Mouse (Mus musculus) cerebellum, postnatal 10 days (tissue): ENCODE results near the gene Gm28557.
"Not testable (repeated sequence)": the region's sequence is repeated elsewhere in the genome, so short reads cannot be mapped to it uniquely, and the experiment has no call there.

Experiments used
- DNase-seq, 2 experiments: peaks; one replicate each; pipeline ENCODE4 v3.0.0; 2021; ENCODE audit warnings: mixed read lengths in 2 of 2

Gm28557 gene

GRCm38 (mm10) chr13:67108194-67108820 lies at the start of gene Gm28557:
Gm28557 (minus strand) TSS chr13:67108604.
- peak; percentile 94 to 96 for DNase-seq

GRCm38 (mm10) chr13:67128038-67128721 lies 19.8 kb upstream of the Gm28557 start:
- peak; percentile 88 to 90 for DNase-seq

GRCm38 (mm10) chr13:67127507-67127906 lies 19.1 kb upstream of the Gm28557 start:
- DNase-seq = peak; percentile 6 to 16

- DNase-seq = no peak
Measured at GRCm38 (mm10) chr13:67124460-67124859, 16.1 kb upstream of the Gm28557 start.

- not testable (repeated sequence) for DNase-seq
Measured at GRCm38 (mm10) chr13:67121360-67121759, 13.0 kb upstream of the Gm28557 start, which contains the start of gene Zfp759. Zfp759 (plus strand) TSS chr13:67121660.

- DNase-seq = not testable (repeated sequence)
Measured at GRCm38 (mm10) chr13:67116163-67116562, 7.8 kb upstream of the Gm28557 start, which contains the start of gene Rslcan18. Rslcan18 (minus strand) TSS chr13:67116263.

GRCm38 (mm10) chr13:67113287-67113686 lies 4.9 kb upstream of the Gm28557 start:
- no peak for DNase-seq

GRCm38 (mm10) chr13:67112096-67112495 lies 3.7 kb upstream of the Gm28557 start:
- peak in 1 of 2 experiments; percentile 4 for DNase-seq

GRCm38 (mm10) chr13:67108821-67109206 lies 410 bp upstream of the Gm28557 start:
- no peak for DNase-seq

- DNase-seq = no peak
Measured at GRCm38 (mm10) chr13:67107681-67108080, 723 bp downstream of the Gm28557 start.

GRCm38 (mm10) chr13:67097876-67098275 lies 10.5 kb downstream of the Gm28557 start, which contains the start of gene Zfp708:
Zfp708 (minus strand) TSS chr13:67097976.
- no peak for DNase-seq

GRCm38 (mm10) chr13:67090154-67090553 lies 18.2 kb downstream of the Gm28557 start:
- DNase-seq = no peak

GRCm38 (mm10) chr13:67081946-67082345 lies 26.5 kb downstream of the Gm28557 start:
- no peak for DNase-seq

- peak; percentile 73 to 78 for DNase-seq
Measured at GRCm38 (mm10) chr13:67081142-67081713, 27.2 kb downstream of the Gm28557 start.

GRCm38 (mm10) chr13:67077244-67077643 lies 31.2 kb downstream of the Gm28557 start:
- no peak for DNase-seq

GRCm38 (mm10) chr13:67072786-67073185 lies 35.6 kb downstream of the Gm28557 start:
- DNase-seq = no peak

- no peak for DNase-seq
Measured at GRCm38 (mm10) chr13:67065386-67065785, 43.0 kb downstream of the Gm28557 start.

GRCm38 (mm10) chr13:67062427-67062826 lies 46.0 kb downstream of the Gm28557 start:
- peak; percentile 11 to 24 for DNase-seq

- peak; percentile 95 for DNase-seq
Measured at GRCm38 (mm10) chr13:67060786-67061358, 47.5 kb downstream of the Gm28557 start, which contains the start of gene Zfp712. Zfp712 (minus strand) TSS chr13:67061170.

- DNase-seq = peak in 1 of 2 experiments; percentile 8
Measured at GRCm38 (mm10) chr13:67060161-67060785, 48.1 kb downstream of the Gm28557 start.
